Mouse (Mus musculus): ENCODE data around the gene Egflam.

GRCm38 (mm10) chr15:7252106-7252636, 146.0 kb downstream of the Egflam start:
- TF ChIP-seq CTCF (IDR thresholded peaks at IDR 0.05; ENCODE audit: borderline replicate concordance, extremely low read depth, insufficient read depth, insufficient read length) (no peak), POLR2A (IDR thresholded peaks at IDR 0.05; ENCODE audit: borderline replicate concordance, extremely low read depth, insufficient read depth, insufficient read length, poor library complexity, severe bottlenecking) (no peak)

Measured in brain, embryonic 14.5 days (tissue).